Mouse (Mus musculus) forebrain, embryonic 14.5 days (tissue): ENCODE measurements around the gene Cenpi. TPM values are rescaled to one million over a fixed set of nuclear protein-coding genes. Genes with fewer than 3 reads are reported as not detected.
"Not testable (repeated sequence)": the region's sequence is repeated elsewhere in the genome, so short reads cannot be mapped to it uniquely, and the experiment has no call there.

Experiments used
- ATAC-seq: fragments of 200-750 bp; cut with Nextera tagmentation; 2 replicates; pipeline ENCODE4 v1.8.0; 2017; ENCODE audit warnings: mild to moderate bottlenecking, moderate library complexity
- DNase-seq: peaks from one replicate; pipeline ENCODE4 v3.0.0-alpha.2; 2015; ENCODE audit warnings: low spot score
- H3K27ac ChIP-seq: fragments of 300-500 bp; sonication (generic); 2 replicates; pipeline ENCODE4 v1.5.1; 2014; ENCODE audit warnings: low read depth, mild to moderate bottlenecking, control low read depth, low read length, moderate library complexity
- H3K27me3 ChIP-seq: fragments of 300-500 bp; sonication (generic); replicated peaks from 2 replicates; pipeline ENCODE4 v1.6.1; 2014; ENCODE audit warnings: low read length, control low read depth, mixed read lengths; ENCODE audit not compliant: control insufficient read depth, insufficient read depth
- H3K36me3 ChIP-seq: fragments of 300-500 bp; sonication (generic); 2 replicates; pipeline ENCODE4 v1.6.1; 2014; ENCODE audit warnings: low read length, control low read depth; ENCODE audit not compliant: control insufficient read depth, insufficient read depth
- H3K4me1 ChIP-seq: fragments of 300-500 bp; sonication (generic); 2 replicates; pipeline ENCODE4 v1.6.1; 2014; ENCODE audit warnings: antibody characterized with exemption, low read length, control low read depth; ENCODE audit not compliant: control insufficient read depth, insufficient read depth
- H3K4me2 ChIP-seq: fragments of 300-500 bp; sonication (generic); 2 replicates; pipeline ENCODE4 v1.6.1; 2014; ENCODE audit warnings: mild to moderate bottlenecking, control low read depth, low read length
- H3K4me3 ChIP-seq: fragments of 300-500 bp; sonication (generic); 2 replicates; pipeline ENCODE4 v1.5.1; 2014; ENCODE audit warnings: low read depth, low read length, control low read depth
- H3K9ac ChIP-seq: fragments of 300-500 bp; sonication (generic); 2 replicates; pipeline ENCODE4 v1.6.1; 2014; ENCODE audit warnings: mild to moderate bottlenecking, low read length, control low read depth, moderate library complexity
- H3K9me3 ChIP-seq: fragments of 300-500 bp; sonication (generic); replicated peaks from 2 replicates; pipeline ENCODE4 v1.6.1; 2016; ENCODE audit warnings: low read length, control low read depth, mixed read lengths; ENCODE audit not compliant: control insufficient read depth
- WGBS: fragments of 180-500 bp; shearing (Covaris S2); extraction: QIAGEN DNeasy Blood & Tissue Kit; methylation state at CpG from one replicate; pipeline ENCODE4 v1.1.7; 2014; 5-methylcytosine and 5-hydroxymethylcytosine counted together
- polyA plus RNA-seq: library from polyadenylated mRNA; unstranded; fragments of >200 nt; fragmentation: Nextera tagmentation; extraction: Ambion mirVana; gene quantifications from 2 replicates; pipeline ENCODE4 v1.2.1, GENCODE M21; 2014

The Cenpi gene
- polyA plus RNA-seq, 1 experiment from 2014 or later: 17.4 TPM

- no peak for ATAC-seq
- no peaks in the 10 kb centered on the region for H3K9me3 ChIP-seq
- H3K27me3 ChIP-seq: no peaks in the 10 kb centered on the region
- 95% methylated on average over 2 of the region's 2 CpGs for WGBS
- H3K4me2 ChIP-seq: no peak overlapping the region
- DNase-seq: no peak
- H3K9ac ChIP-seq: no peak overlapping the region
- H3K36me3 ChIP-seq: no peaks in the 10 kb centered on the region
- H3K4me1 ChIP-seq: no peaks in the 10 kb centered on the region
- H3K27ac ChIP-seq: no peak overlapping the region
- no peak overlapping the region for H3K4me3 ChIP-seq
These were observed 20.6 kb upstream of the Cenpi start for GRCm38 (mm10) chrX:134287305-134287704.

- peak; percentile 16; the same call in 1 of the 2 replicates for ATAC-seq
- WGBS: 47% methylated on average over 9 of the region's 9 CpGs
These were observed 11.6 kb upstream of the Cenpi start for GRCm38 (mm10) chrX:134296301-134296700.

GRCm38 (mm10) chrX:134296737-134297136, 11.1 kb upstream of the Cenpi start:
- WGBS: 27% methylated on average over 7 of the region's 7 CpGs
- Histone ChIP-seq H3K4me2 (peak overlapping the region; percentile 52), H3K4me3 (peak overlapping the region; percentile 48), H3K9ac (peak overlapping the region; percentile 74), H3K27me3 (no peaks in the 10 kb centered on the region), H3K27ac (0 out of 2 replicates have a peak overlapping the region, but pooled peaks have one; percentile 14), H3K4me1 (0 out of 2 replicates have a peak, but pooled peaks cover 3% of the 10 kb centered on the region), H3K9me3 (no peaks in the 10 kb centered on the region), H3K36me3 (no peaks in the 10 kb centered on the region)
- peak; percentile 32; the same call in 1 of the 2 replicates for ATAC-seq
- no peak for DNase-seq

More at GRCm38 (mm10) chrX:134296301-134296700, 11.6 kb upstream of the Cenpi start:
- DNase-seq: peak; percentile 36
- H3K27me3 ChIP-seq: no peaks in the 10 kb centered on the region
- H3K36me3 ChIP-seq: no peaks in the 10 kb centered on the region
- peak overlapping the region; percentile 74 for H3K9ac ChIP-seq
- H3K4me1 ChIP-seq: 0 out of 2 replicates have a peak, but pooled peaks cover 3% of the 10 kb centered on the region
- H3K27ac ChIP-seq: peak overlapping the region; percentile 66
- peak overlapping the region; percentile 52 for H3K4me2 ChIP-seq
- H3K4me3 ChIP-seq: peak overlapping the region; percentile 48
- no peaks in the 10 kb centered on the region for H3K9me3 ChIP-seq

GRCm38 (mm10) chrX:134297195-134297594, 10.7 kb upstream of the Cenpi start:
- H3K4me1 ChIP-seq: 0 out of 2 replicates have a peak, but pooled peaks cover 3% of the 10 kb centered on the region
- H3K9me3 ChIP-seq: no peaks in the 10 kb centered on the region
- peak overlapping the region; percentile 48 for H3K4me3 ChIP-seq
- no peaks in the 10 kb centered on the region for H3K36me3 ChIP-seq
- H3K27ac ChIP-seq: no peak overlapping the region
- H3K27me3 ChIP-seq: no peaks in the 10 kb centered on the region
- DNase-seq: peak; percentile 30
- peak overlapping the region; percentile 74 for H3K9ac ChIP-seq
- 40% methylated on average over 4 of the region's 4 CpGs for WGBS
- peak overlapping the region; percentile 52 for H3K4me2 ChIP-seq
- ATAC-seq: peak; percentile 27; the same call in 1 of the 2 replicates

- no peak for ATAC-seq
These were observed 7.7 kb upstream of the Cenpi start for GRCm38 (mm10) chrX:134300219-134300618.

GRCm38 (mm10) chrX:134303287-134303686, 4.6 kb upstream of the Cenpi start:
- Histone ChIP-seq H3K9ac (no peak overlapping the region), H3K4me2 (no peak overlapping the region), H3K27me3 (no peaks in the 10 kb centered on the region), H3K27ac (no peak overlapping the region), H3K36me3 (0 out of 2 replicates have a peak, but pooled peaks cover 4% of the 10 kb centered on the region), H3K9me3 (no peaks in the 10 kb centered on the region), H3K4me1 (0 out of 2 replicates have a peak, but pooled peaks cover 3% of the 10 kb centered on the region), H3K4me3 (no peak overlapping the region)
- DNase-seq (no peak), ATAC-seq (no peak)
- WGBS: 98% methylated on average over 1 of the region's 1 CpGs

More at GRCm38 (mm10) chrX:134300219-134300618, 7.7 kb upstream of the Cenpi start:
- WGBS: 48% methylated on average over 5 of the region's 5 CpGs
- no peak overlapping the region for H3K4me3 ChIP-seq
- DNase-seq: no peak
- H3K36me3 ChIP-seq: 0 out of 2 replicates have a peak, but pooled peaks cover 4% of the 10 kb centered on the region
- H3K9me3 ChIP-seq: no peaks in the 10 kb centered on the region
- H3K4me1 ChIP-seq: 0 out of 2 replicates have a peak, but pooled peaks cover 3% of the 10 kb centered on the region
- no peak overlapping the region for H3K27ac ChIP-seq
- H3K9ac ChIP-seq: no peak overlapping the region
- no peak overlapping the region for H3K4me2 ChIP-seq
- H3K27me3 ChIP-seq: no peaks in the 10 kb centered on the region

GRCm38 (mm10) chrX:134308275-134308634, 371 bp downstream of the Cenpi start:
- no peaks in the 10 kb centered on the region for H3K9me3 ChIP-seq
- H3K9ac ChIP-seq: peak overlapping the region; percentile 48; the same call in 1 of the 2 replicates
- 38% methylated on average over 9 of the region's 9 CpGs for WGBS
- H3K4me1 ChIP-seq: no peaks in the 10 kb centered on the region
- no peak for DNase-seq
- H3K27ac ChIP-seq: no peak overlapping the region
- 0 out of 2 replicates have a peak, but pooled peaks cover 4% of the 10 kb centered on the region for H3K36me3 ChIP-seq
- H3K27me3 ChIP-seq: no peaks in the 10 kb centered on the region
- H3K4me2 ChIP-seq: peak overlapping the region; percentile 48
- peak overlapping the region; percentile 35 for H3K4me3 ChIP-seq
- peak; percentile 66 for ATAC-seq

GRCm38 (mm10) chrX:134311193-134311592, 3.3 kb downstream of the Cenpi start:
- not testable (repeated sequence) for ATAC-seq, H3K4me2 ChIP-seq

GRCm38 (mm10) chrX:134319153-134319932, 11.5 kb downstream of the Cenpi start:
- DNase-seq: peak; percentile 39
- Histone ChIP-seq H3K9ac (no peak overlapping the region), H3K4me2 (no peak overlapping the region), H3K4me1 (no peaks in the 10 kb centered on the region), H3K9me3 (no peaks in the 10 kb centered on the region), H3K4me3 (no peak overlapping the region), H3K27ac (no peak overlapping the region), H3K27me3 (no peaks in the 10 kb centered on the region), H3K36me3 (no peaks in the 10 kb centered on the region)
- no peak for ATAC-seq
- WGBS: 81% methylated on average over 2 of the region's 2 CpGs

More at GRCm38 (mm10) chrX:134311193-134311592, 3.3 kb downstream of the Cenpi start:
- not testable (repeated sequence) for DNase-seq, H3K4me1 ChIP-seq, H3K9ac ChIP-seq, H3K4me3 ChIP-seq, H3K9me3 ChIP-seq, H3K27ac ChIP-seq, H3K27me3 ChIP-seq, H3K36me3 ChIP-seq
- WGBS: 88% methylated on average over 7 of the region's 7 CpGs
